Mouse (Mus musculus) heart, postnatal 0 days (tissue): ENCODE data around the gene AU021092.
A peak's percentile ranks its signal among the peaks of the same experiment; 100 is the strongest.

Experiments used
- CTCF ChIP-seq: IDR thresholded peaks from 2 replicates; pipeline ENCODE4 v1.5.1; 2016; ENCODE audit warnings: antibody characterized with exemption, control low read depth, low read depth
- EP300 ChIP-seq: IDR thresholded peaks from 2 replicates; pipeline ENCODE4 v1.6.1; 2016; ENCODE audit warnings: antibody characterized with exemption, low read depth

- TF ChIP-seq EP300, result no peak
- peak; percentile 68 for TF ChIP-seq CTCF
Measured at GRCm38 (mm10) chr16:5202681-5203080, 19.4 kb downstream of the AU021092 start.
